Mouse (Mus musculus) embryo, embryonic 11.5 days (tissue): ENCODE measurements at regions not wholly inside any gene's neighbourhood (a gene's known extent, or its start where the extent isn't known, plus 50 kb on each side); places are given as distances from the start of the nearest gene placed in this dataset.

Experiments
- DNase-seq: peaks from one replicate; pipeline ENCODE4 v3.0.0-alpha.2; 2012; ENCODE audit warnings: low read depth, low spot score

DNA sequence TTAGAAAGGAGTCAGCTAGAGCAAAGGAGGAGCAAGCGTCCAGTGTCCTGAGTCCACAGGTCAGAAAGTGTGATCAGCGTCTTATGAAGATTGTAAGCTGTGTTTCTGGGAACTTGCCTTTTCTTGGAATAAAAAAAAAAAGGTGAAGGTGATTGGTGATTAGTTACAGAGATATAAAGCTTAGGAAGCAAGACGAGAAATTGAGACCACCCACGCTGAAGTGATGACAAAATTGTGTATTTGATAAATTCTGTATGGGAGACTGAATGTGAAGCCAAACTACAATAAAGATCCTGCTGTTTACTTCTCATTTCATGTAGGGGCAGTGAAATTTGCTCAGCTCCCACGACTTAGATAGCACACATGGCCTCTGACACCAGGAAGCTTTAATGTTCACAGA lies 109.0 kb upstream of the Spats2l start:
- no peak for DNase-seq

DNA sequence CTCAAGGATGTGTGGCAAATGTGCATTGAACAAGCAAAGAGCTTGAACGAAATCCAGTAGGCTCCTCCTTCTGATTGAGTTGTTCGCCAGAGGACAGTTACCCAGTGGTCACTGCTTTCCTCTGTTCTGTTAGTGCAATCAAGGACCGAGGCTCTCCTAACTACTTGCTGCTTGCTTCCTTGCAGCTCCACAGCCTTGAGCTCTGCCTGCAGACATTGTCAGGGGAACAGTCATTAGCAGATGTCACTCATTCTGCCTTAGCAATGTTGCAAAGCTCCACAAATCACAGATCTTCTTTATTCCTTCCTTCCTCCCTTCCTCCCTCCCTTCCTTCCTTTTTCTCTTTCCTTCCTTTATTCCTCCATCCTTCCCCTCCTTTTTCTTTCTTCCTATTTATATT lies 108.2 kb upstream of the Spats2l start:
- no peak for DNase-seq

DNA sequence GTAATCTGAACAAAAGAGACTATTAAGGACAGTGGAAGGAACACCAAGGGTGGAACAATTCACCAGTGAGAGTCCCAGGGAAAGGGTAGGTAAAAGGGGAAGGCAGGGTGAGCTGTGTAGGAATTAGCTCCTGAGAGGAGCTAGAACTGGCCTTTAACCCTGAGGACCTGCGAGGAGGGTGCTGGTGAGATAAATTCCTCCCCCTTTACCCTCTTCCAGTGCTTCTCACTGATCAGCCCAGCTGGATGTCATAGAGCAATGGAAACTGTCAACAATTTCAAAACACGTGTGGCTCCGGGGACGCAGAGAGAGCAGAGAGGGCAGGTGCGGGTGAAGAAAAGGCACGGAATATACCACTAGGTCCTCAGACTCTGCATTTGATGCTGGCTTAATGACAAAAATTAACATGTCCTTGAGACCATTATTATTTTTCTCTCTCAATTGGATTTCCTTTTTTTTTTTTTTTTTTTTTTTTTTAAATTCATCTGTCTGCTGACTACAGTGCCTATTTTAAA lies 107.7 kb upstream of the Spats2l start:
- DNase-seq: no peak

DNA sequence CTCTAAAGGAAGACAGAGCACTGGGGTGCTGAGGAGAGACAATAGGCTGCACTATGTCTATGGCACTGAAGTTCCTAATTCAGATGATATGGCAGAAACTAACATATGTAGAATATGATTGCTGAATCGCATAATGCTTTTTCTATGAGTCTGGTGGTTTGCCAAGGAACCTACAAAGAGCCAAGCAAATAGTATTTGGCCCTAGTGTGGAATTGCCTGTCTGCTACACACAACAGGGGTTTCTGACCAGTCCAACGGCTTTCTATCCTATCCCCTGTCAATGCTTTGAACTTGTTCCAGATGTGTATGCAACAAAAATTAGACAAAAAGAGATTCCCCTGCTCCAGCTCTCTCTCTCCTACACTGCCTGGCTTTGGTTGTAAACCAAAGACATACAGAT lies 100.5 kb upstream of the Spats2l start:
- DNase-seq: no peak

GRCm38 (mm10) chr1:57673957-57674699 lies 99.8 kb upstream of the Spats2l start:
- no peak for DNase-seq

DNA sequence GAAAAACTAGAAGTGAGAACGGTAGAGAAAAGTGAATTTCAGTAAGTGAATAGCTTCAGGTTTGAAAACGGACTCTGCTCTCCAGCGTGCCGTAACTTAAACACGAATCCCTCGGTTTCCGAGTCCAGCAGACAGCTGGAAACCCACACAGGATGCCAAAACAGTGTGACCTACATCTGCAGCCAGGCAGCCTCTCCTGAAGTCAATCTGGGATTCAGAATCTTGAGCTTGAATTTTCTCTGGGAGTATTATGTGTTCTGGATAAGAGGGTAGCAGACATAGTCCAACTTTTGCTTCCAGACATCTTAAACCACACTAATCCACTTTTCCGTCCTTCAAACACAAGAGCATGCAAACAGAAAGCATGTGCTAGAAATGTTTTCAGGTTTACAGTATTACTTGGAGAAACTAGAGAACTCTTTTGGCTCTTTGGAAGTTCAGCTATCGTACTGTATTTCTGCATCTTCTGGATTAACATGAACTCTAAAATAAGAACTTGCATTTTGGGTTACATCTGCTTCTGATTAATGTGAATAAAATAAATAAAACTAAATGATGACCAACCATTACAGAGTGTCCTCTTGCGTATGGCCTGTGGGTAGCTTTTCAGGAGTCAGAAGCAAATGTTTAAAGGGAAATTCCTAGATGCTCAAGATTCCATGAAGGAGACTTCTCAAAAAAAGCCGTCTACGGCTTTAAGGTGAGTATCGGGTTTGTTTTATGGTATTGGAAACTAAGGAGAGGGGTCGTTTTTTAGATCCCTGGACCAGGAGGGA lies 89.4 kb upstream of the Spats2l start:
- DNase-seq: no peak

DNA sequence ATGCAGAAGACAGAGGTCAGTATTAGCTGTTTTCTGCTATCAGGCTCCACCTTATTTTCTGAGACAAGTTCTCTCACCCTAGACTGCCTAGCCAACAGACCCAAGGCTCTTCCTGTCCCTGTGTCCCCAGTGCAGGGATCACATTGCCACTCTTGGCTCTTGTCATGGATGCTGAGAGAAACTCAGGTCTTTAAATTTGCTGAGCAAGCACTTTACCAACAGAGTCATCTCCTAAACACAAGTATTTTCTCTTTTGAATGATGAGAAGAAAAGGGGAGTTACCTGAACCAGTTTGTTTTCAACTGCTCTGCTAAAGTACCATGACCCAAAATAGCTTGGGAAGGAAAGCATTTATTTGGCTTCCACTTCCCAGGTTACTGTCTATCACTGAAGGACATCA lies 84.7 kb upstream of the Spats2l start:
- no peak for DNase-seq

GRCm38 (mm10) chr1:57707906-57708305 lies 66.1 kb upstream of the Spats2l start:
- no peak for DNase-seq

- no peak for DNase-seq
These were observed 61.0 kb upstream of the Spats2l start for GRCm38 (mm10) chr1:57712916-57713503.

DNA sequence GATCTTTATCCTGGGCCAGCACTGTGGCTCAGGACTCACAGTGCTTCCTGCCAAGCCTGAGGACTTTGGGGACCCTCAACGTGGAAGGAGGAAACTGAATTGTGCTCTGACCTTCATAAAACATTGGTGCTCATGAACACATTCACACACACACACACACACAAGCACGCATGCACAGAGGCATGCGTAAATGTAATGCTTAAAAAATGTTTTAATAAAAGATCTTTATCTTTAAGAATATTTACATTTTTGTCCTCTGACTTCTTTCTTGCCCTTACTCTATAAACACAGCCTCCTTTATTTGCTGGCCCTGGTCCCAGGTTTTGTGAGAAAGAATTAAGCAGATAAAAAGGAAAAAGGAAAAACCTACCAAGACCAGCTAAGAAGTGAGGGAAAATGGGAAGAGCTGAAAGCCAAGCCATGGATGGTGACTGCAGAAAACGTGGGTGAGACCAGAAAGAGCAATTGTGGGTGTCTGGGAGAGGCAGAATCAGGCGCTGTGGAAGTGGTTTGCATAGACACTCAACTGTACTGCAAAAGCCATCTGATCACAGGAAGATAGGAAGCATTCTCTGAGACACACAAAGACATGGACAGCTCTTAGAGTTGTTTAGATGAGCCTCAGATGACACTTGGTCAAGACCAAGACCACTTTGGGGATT lies 56.7 kb upstream of the Spats2l start:
- DNase-seq: no peak

DNA sequence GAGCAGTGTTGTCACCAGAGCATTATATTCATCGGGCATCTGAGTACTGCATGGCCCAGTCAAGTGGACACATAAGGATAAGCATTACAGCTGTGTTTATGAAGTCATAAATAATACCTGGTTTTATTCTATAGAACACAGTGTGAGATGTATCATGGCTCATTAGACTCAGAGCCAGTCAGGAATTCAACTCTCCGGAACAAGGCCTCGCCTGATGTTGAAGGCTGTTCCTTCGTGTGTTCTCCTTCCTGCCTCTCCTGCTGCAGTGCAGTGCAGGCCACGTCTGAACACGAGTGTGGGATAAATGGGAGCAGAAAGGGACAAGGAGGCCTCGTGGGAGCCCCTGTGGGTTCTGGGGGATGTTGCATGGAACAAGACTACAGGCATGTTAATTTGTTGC lies 55.6 kb upstream of the Spats2l start:
- DNase-seq: peak; percentile 7
